Mouse (Mus musculus) CD4-positive naive resting alpha-beta T cell, adult 57 days (primary cell): Measurements from ENCODE around the gene Ap1g2. TPM values are rescaled to one million over a fixed set of nuclear protein-coding genes. Genes with fewer than 3 reads are reported as not detected.

Source experiments
- total RNA-seq: library from RNA; stranded (reverse); gene quantifications from one replicate; pipeline ENCODE4 v1.2.4, GENCODE M21; 2023

Gene Ap1g2
- total RNA-seq, result 123 TPM

GRCm38 (mm10) chr14:55105836-55106809 is at the start of gene Ap1g2:
Ap1g2 (minus strand) TSS chr14:55106593.

DNA sequence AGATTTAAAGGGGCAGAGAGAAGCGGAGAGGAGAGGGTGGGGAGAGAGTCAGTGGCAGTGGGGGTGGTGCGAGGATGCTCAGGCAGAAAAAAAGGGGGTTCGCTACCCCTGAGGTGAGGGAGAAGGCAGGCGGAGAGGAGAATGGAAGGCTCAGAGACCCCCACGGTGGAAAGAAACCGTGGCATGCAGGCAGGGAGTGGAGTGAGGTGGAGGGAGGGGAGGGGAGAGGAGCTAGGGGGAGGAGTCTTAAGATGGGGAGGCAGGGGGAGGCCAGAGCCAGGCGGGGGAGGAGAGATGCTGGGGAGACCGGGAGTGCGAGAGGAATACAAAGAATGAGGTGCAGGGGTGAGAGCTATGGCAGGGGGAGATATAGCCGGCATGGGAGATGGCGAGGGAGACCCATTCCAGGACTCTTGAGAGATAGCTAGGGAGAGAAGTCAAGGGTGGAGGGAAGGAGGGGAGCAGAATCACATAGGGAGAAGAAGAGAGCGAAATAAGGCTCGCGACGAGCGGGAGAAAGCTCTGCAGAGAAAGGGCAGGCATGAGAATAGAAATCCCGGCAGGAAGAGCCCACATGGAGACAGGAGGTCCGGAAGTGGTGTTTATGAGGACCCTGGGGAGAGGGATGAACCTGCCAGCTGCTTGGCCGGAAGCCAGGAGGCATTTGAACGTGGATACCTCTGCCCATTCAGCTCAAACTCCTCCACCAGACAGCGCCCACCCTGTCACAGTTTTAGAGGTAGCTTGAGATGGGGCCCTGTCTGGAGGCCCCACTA is 10.2 kb upstream of the Ap1g2 start, which contains the start of gene Jph4:
Jph4 (minus strand) TSS at position 511 of the 776 bp plus-strand sequence.

GRCm38 (mm10) chr14:55094704-55095231 is 11.6 kb downstream of the Ap1g2 start, which contains the start of gene Thtpa:
Thtpa (plus strand) TSS chr14:55094784.

DNA sequence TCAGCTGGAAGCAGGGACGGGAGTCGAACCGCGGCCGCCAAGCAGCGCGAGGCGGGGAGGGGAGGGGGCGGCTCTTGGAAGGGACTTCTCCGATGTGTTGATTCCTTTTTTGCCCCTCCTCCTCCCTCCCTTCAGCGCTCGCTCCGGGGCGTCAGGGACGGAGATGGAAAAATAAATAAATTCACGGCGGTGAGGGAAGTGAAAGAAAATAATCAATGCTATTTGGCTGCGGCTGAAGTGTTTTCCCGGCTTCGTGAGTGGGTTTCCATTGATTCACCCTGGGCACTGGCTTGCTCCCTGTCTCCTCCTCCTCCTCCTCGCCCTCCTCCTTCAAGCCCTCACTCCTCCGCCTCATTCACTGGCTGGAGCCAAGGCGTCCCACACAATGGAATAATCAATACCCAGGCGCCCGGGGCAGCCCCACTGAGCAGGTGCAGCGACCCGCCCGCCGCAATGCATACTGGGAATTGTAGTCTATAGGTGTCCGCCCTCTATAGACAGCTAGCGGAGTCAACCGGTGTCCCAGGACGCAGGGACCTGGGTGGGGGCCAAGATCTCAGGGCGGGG is 14.3 kb downstream of the Ap1g2 start, which contains the start of gene Zfhx2:
Zfhx2 (minus strand) TSS at position 314 of the 567 bp plus-strand sequence.

Other genes with a start within 250 kb of the Ap1g2 start
- 10.6 TPM for gene Homez, start 235.6 kb downstream of the Ap1g2 start, total RNA-seq
- gene Ppp1r3e, start 229.0 kb downstream of the Ap1g2 start, total RNA-seq, result 10.2 TPM
- gene Bcl2l2, start 223.2 kb downstream of the Ap1g2 start, total RNA-seq, result 3.5 TPM
- gene Gm20521, start 223.2 kb downstream of the Ap1g2 start, total RNA-seq, result not detected
- gene Pabpn1, start 214.1 kb downstream of the Ap1g2 start, total RNA-seq, result 273 TPM
- gene Slc22a17, start 193.5 kb downstream of the Ap1g2 start, total RNA-seq, result 2.3 TPM
- not detected for gene Efs, start 180.5 kb downstream of the Ap1g2 start, total RNA-seq
- not detected for gene Il25, start 173.9 kb downstream of the Ap1g2 start, total RNA-seq
- not detected for gene Cmtm5, start 170.3 kb downstream of the Ap1g2 start, total RNA-seq
- gene Myh6, start 139.7 kb downstream of the Ap1g2 start, total RNA-seq, result not detected
- gene Gm17428, start 129.7 kb downstream of the Ap1g2 start, total RNA-seq, result not detected
- not detected for gene Myh7, start 112.0 kb downstream of the Ap1g2 start, total RNA-seq
- gene Ngdn, start 91.1 kb downstream of the Ap1g2 start, total RNA-seq, result 82.5 TPM
- 24.8 TPM for gene Zfhx2, start 14.3 kb downstream of the Ap1g2 start, total RNA-seq
- gene Thtpa, start 11.8 kb downstream of the Ap1g2 start, total RNA-seq, result 5.9 TPM
- gene Jph4, start 10.3 kb upstream of the Ap1g2 start, total RNA-seq, result not detected
- not detected for gene Dhrs2, start 115.4 kb upstream of the Ap1g2 start, total RNA-seq